Mouse (Mus musculus): ENCODE data around the gene Nfkbid.

The Nfkbid gene

DNA sequence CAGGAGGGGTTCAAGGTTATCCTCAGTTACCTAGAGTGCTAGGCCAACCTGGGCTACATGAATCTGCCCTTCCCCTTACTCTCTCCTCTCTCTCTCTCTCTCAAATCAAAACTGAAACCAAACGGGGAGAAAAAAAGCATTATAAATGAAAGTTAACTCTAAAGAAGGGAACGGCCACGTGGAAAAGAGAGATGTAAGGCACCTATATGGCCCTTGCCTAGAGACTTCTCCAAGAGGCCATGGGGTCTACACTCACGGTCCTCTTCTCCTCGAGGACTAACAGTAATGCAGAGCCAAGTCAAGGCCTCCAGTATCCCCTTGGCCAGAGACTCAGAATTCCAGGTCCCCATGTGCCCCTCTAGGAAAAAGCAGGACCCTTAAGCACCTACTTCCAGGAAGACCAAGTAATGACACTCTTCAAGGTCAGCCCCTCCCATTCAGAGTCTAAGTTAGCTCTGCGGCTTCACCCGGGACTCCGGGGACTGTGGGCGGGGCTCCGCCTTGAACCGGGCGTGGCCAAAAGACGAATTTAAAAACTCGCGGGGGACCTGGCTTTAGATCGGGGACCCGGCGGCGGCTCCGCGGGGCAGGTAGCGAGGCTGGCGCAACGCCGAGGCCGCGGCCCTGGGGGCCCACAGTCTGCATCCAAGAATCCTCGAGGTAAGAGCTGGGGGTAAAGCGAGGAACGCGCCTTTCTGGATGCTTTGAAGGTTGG is at the start of gene Nfkbid:
Gene Nfkbid, plus strand, starts transcription at position 558 of the 715 bp plus-strand sequence.
- peak; percentile 60 for DNase-seq (ENCODE audit: low spot score)

DNA sequence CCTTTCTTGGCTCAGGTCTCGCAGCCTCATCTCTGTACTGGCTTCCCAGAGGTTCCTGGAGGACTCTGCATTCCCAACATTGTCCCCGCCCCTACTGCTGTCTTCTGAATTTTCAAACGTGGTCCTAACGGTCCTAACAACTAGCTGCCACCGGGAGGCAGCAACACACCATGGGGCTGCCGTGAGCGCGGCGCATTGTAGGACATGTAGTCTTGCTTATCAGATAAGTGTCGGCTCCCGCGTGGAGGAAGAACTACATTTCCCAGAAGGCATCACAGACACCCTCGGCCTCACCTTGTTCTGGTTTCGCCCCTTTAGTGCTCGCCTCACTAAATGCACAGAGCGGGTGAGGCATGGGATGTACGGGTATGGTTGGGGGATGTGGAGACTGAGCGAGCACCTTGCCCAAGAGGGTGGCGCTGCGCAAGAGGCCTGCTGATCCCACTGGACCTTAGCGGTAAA is 48.0 kb upstream of the Nfkbid start:
- DNase-seq (ENCODE audit: low spot score) = peak; percentile 92

DNA sequence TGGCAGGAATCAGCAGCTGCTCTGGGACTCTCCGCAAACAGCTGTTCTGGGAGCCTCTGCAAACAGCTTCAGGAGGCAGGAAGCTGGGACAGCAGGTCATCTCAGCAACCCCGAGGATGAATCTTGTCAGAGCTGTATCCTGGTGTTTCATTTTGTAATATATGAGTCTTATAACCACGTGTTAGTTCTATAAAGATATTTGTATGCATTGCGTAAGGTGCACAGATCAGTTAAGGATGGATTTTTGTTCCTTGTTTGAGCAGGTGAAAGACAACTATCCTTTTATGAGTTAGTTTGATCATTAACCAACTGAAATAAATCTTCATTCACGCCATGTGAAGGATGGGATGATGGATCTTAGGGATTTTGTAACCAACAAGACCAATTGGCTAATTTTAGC is 41.5 kb upstream of the Nfkbid start:
- no peak for DNase-seq (ENCODE audit: low spot score)

DNA sequence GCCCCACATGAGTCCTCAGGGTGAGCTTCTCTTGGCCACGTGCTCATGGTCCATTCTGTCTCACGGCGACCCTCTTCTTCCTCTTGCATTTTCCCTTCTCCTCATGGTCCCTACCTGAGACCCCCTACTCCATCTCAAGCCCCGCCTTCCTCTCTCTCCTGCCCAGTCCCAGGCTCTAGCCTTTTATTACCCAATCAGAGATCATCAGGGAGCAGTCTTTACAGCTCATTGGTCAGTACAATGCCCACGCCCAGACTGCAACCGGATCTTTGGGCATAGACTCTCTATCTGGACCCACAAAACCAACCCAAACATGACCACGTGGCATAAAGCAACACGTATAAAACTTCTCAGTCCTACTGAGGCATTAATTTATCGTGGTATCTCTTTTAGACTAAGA is 37.4 kb upstream of the Nfkbid start:
- DNase-seq (ENCODE audit: low spot score) = no peak

DNA sequence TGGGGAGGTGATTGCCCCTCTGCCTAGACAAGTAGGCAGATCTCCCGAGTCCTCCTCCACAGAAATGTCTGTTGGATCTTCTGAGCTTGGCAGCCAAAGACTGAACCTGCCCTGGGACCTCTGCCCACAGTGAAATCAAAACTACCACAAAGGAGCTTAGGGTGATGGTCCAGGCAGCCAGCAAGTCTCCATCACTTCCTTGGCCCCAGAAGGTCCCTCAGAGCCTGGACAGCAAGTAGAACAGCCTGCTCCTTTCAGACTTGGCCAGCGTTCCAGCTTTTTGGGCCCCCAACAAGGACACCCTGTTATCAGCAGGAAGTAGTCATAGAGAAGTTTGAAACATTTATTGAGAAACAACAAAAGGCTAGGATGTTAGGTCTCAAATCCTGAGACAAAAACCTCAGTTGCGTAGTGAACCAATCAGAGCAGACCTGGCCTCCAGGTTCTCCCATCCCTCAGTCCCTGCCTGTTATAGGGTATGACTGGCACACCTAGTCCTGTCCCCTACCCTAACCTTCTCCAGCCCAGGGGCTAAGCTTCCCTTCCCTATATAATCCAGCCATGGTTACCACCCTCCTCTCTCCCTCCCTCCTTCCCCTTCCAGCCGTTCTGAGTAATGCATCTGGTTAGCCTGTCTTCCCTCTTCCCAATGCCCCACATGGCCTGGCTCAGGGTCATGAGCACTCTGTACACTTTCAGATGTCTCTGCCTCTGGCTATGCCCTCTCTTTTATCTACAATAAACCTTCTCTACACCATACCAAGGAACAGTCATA is 28.6 kb upstream of the Nfkbid start:
- DNase-seq (ENCODE audit: low spot score) = no peak

DNA sequence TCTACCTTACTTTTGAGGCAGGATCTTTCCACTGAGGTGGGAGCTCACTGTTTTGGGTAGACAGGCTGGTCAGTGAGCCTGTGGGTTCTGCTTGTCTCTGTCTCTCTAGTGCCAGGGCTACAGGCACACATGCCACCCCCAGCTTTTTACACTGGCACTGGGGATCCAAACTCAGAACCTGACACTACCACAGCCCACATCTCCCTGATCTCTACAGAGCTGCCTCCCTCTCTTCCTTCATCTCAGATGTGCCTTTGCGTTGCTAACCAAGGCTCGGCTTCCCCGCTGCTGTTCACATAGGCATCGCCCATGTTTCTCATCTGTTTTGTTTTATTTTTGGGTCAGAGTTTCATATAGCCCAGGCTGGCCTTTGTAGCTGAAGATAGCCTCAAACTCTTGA is 27.9 kb upstream of the Nfkbid start:
- DNase-seq (ENCODE audit: low spot score) = no peak

DNA sequence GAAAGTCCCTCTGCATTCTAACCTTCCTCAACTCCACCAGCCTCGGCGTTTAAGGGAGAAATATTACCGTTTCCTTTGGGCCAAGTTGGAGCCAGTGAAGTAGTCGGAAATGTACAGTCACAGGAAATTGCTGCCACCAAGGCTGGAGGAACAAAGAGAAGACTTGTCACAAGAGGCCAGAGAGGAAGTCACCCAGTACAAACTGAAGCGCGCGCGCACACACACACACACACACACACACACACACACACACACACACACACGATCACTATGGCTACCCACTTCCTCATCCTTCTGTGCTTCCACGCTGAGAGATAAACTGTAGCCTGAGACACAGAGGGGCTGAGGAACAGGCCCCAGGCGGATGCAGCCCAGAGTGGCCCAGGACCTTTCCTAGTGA is 27.2 kb upstream of the Nfkbid start:
- peak; percentile 37 for DNase-seq (ENCODE audit: low spot score)

DNA sequence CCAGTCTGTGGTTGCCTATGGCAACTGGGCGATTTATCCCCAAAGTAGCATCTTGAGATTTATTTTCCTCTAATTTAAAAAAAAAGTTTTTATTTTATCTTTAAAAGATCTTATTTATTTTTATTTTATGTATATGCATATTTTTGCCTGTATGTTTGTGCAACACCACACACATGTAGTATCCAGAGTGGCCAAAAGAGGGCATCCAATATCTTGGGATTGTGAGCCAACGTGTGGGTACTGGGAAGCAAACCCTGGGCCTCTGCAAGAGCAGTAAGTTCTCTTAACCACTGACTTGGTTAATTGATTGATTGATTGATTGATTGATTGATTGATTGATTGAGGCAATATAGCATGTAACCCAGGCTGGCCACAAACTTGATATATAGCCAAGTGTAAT is 26.7 kb upstream of the Nfkbid start:
- no peak for DNase-seq (ENCODE audit: low spot score)

DNA sequence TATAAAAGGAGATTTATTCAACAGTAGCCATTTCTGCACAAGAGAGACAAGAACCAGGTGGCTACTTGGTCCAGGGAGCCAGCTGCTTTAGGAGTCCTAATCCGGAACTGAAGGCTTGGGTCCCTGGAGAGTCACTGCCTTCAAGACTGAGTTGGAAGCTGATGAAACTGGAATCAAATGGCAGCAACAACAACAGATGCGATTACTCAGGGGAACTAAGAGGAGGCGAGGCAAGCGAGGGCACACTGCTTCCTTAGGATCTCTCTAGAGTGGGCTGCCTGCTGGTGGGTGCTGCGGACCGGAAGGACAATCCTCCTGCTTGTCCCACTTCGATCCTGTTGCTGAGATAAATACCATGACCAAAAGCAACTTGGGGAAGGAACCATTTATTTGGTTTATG is 21.9 kb upstream of the Nfkbid start:
- DNase-seq (ENCODE audit: low spot score) = no peak

DNA sequence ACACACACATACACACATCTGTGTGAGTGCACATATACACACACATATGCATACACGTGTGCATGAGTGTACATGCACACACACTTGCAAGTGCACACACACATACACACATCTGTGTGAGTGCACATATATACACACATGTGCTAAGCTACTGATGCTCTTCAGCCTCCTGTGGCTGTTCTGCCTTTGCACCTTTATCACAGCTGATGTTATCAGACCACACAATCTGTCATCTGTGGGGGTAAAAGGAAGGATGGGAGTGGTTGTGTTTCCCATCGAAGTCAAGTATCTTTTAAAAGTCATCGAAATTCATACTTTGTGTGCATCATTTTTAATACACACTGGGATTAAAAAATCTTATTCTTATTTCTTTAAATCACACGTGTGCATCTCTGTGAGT is 19.2 kb upstream of the Nfkbid start:
- DNase-seq (ENCODE audit: low spot score) = no peak

DNA sequence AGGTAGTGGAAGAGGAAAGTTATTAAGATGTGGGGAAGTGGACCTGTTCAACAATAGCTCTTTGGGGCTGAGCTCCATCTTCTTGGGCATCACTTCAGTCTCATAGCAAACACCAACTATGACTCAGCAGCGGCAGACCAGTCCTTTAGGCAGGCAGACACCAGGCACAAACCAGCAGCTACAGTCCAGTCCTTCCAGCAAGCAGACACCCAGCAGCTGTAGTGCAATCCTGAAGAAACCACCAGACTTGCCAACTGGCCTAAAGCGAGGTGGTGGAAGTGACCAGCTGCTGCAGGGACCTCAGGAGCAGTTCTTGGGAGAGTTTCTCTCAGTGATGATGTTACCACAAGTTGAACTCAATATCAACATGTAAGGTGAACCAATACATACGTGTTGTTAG is 12.9 kb upstream of the Nfkbid start:
- no peak for DNase-seq (ENCODE audit: low spot score)

DNA sequence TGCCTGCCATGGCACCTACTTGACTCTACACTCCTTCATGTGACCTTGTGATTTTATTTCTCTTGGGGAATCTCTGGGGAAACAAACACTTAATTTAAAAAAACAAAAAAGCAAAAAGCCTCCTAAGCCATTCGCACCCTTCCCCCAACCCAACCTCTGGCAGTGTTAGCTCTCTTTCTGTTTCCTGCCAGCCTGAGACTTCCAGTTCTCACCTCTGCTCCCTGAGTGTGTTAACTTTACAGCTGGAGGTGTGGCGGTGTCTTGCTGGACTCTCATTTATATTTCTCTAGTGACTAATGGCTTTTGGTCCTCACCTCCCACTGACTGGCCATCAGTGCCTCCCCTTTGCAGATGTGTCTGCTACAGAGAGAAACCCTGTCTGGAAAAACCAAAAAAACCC is 11.7 kb upstream of the Nfkbid start:
- no peak for DNase-seq (ENCODE audit: low spot score)

DNA sequence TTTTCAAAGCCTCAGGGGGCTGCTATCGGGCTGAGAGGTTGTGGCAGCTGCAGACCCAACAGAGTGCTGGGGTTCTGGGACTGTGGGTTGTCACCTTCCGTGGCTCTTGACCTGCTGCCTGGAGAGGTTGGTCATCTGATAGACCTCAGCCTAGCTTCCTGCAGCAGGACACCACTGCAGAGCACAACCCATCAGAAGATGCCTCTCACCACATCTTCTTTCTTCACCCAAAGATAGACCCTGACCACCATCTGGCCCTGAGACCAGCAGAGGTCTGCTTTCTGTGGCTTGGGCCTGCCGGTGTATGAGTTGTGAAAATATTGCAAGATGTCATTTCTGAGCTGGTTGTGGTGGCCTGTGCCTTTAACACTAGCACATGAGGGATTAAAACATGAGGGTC is 10.5 kb upstream of the Nfkbid start:
- no peak for DNase-seq (ENCODE audit: low spot score)

DNA sequence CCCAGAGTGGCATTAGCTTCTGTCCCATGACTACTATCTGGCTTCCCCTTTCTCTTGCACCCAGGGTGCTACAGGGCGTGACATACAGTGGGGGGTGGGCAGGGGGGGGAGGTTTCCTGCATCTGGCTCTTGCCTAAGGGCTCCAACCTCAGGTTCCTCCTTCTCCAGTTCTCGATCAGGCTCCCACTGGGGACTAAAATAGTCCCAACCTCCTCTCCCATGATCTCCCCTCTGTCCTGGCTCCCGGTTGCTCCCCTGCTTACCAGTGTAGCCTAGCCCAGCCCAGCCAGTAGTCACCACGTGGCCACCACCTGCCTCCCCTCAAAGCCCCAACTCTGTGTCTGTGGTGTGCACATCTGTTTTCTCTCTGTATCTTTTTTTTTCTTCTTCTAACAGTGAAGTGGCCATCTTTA is 8.8 kb upstream of the Nfkbid start:
- DNase-seq (ENCODE audit: low spot score) = no peak

DNA sequence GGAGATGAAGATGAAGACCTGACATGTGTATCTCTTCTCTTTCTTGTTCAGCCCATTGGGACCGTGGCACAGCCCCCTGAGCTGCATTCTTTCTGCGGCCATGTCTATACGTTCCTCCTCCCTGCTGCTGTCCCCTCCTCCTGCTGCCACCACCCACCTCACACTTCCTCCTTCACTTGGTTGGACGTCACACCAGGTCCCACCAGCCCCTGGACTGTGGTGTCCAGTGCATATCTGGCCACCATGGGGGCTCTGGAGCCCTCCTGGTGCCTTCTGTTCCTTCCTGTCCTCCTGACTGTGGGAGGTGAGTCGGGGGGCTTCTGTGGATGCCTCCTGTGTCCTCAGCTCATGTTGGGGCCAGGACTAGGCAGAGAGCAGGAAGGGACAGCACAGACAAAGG is 7.9 kb upstream of the Nfkbid start, which contains the start of gene Tyrobp:
Gene Tyrobp, plus strand, starts transcription at position 165 of the 400 bp plus-strand sequence.
- DNase-seq (ENCODE audit: low spot score) = no peak

DNA sequence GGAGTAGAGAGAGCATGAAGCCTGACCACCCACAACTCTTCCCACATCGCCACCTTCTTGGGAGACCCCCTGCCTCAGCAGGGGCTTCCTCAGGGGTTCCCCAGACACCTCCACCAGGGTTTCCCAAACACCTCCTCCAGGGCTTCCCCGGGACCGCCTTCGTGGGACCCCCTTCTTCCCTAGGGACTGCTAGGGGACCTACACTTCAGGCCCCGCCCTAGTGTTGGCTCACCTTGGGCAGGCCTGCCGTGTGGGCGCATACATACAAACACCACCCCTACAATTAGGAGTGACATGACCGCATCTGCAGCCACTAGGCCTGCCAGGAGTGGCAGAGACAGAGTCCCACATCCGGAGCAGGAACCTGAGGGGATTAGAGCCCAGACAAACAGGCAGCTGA is 3.7 kb upstream of the Nfkbid start:
- DNase-seq (ENCODE audit: low spot score) = no peak

DNA sequence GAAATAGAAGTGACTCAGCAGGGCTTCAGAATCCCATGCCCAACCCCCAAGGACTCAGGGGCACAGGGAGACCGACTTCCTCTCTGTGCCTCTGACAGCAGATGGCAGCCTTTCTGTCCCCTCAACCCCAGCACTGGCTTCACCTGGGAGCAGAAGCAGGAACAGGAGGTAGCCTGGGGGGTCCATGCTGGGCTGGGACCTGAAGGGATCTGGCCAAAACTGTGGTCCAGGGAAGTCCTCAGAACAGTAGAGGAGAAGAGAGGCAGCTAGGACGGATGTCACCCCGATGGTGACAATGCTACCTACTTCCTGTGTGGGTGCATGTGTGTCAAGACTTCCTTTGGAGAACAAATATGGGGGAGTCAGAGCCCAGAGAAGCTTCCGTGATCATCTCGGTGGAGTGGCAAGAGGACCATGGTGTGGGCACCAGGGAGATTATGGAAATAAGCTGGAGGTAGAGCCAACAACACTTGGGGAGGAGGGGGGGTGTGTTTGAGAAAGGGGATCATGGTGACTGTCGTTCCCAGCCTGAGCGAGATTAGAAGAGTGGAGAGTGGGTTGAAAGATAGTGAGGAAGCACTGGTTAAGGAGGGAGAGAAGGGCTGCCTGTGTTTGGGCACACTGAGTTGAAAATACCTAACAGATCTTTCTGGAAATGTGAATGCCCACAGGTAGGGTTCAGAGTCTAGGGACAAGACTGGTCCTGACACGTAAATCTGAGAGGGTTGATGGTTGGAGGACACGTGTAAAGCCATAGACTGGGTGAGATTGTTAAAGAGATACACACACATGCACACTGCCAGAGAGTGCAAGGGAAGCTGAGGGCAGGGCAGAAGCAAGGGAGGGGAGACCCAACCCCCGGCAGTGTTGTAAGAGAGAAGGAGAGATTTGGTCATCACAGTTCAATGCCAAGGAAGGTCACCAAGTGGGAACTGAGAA is 1.7 kb upstream of the Nfkbid start, which contains the start of gene Hcst:
Gene Hcst, minus strand, starts transcription at position 294 of the 939 bp plus-strand sequence.
- no peak for DNase-seq (ENCODE audit: low spot score)

DNA sequence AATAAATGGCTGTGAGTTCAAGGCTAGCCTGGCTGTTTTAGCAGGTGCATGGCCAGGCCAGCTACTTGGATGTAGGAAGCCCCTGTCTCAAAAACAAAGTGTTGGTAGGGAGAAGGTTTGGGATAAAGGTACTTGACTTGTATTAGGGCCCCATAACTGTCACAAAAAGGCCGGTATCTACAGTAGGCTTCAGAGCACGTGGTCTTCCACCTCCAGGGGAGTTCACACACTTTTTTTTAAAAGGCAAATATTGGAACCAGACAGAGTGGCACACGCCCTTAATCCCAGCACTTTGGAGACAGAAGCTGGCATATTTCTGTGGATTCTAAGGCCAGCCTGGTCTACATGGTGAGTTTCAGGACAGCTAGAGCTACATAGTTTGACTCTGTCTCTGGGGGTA is 859 bp upstream of the Nfkbid start:
- DNase-seq (ENCODE audit: low spot score) = no peak

DNA sequence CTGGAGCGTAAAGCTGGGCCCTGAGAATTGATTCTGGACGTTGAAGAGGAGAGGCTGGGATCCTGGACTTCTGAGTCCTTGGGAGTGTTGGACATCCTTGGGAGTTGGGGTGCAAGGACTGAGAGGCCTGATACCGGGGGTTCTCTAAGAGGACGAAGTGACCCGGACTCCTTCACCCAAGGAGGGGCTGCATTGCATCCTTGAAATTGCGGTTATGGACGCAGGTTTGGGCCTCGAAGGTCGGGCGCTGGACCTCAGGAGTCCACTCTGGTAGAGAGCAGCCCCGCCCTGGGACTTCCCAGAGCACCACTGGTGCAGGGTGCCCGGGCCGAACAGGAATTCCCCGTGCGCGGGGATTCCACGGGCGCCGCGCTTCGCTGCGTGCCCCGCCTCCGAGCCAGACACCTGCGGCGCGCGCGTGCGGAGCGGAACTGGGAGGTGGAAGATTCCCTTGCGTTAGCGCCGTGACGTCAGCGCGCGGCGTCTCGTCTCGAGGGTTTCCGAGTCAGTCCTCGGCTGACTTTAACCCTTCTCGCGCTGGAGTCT is 431 bp downstream of the Nfkbid start:
- peak; percentile 78 for DNase-seq (ENCODE audit: low spot score)

DNA sequence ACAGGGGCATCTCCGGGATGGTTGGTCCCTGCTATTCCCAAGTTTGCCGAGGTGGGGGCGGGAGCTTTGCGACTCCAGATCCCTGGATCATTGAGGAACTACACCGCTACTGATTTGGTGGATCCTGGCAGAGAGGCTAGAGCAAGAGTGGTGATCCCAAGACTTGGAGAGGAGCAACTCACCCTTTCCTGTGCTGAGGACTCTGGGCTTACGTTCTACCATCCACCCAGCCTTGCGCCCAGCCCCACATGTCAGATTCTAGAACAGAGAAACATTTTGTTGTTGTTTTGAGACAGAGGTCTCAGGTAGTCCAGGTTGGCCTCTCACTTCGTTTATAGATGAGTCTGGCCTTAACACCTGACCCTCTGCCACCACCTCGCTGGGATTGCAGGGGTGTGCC is 1.0 kb downstream of the Nfkbid start:
- no peak for DNase-seq (ENCODE audit: low spot score)

DNA sequence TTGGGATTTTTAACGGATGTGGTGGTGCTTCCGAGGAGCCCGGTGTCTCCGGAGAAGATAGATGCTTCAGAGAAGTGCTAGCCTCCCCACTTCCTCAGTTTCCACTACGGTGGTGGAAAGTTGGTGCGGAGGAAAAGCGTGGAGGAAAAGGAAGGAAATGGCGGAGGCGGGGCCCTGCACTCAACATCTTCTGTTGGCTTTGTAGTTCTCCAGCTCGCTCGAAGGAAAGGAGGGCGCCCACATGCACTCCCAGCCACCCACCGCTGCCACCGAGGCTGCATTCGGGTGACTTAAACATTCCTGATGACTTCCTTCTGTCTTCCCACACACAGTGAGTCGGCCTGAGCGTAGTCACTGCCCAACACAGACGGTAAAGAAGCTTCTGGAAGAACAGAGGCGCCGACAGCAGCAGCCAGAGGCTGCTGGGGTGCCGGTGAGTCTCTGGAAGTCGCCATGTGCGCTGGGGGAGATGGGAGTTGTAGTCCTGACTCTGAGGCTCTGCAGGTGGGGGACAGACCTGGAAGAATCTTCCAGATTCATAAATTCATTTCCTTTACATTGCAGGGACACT is 1.6 kb downstream of the Nfkbid start:
- DNase-seq (ENCODE audit: low spot score) = no peak

DNA sequence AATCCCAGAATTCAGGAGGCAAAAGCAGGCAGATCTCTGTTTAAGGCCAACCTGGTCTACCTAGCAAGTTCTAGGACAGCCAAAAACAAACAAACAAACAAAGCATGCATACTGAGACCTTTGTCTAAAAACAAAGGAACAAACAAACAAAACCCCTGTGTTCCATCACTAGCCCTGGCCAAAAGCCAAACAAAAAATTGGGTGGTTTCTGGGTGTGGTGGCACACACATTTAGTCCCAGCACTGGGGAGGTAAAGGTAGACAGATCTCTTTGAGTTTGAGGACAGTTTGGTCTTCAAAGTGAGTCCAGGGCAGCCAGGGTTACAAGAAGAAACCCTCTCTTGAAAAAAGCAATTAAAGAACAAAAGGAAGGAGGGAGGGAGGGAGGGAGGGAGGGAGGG is 7.8 kb downstream of the Nfkbid start:
- no peak for DNase-seq (ENCODE audit: low spot score)

All from yolk sac, embryonic 10.5 days (tissue).